Mouse (Mus musculus) E14TG2a.4 (cell line): ENCODE measurements around the gene Prkcb.

Experiments used
- CTCF ChIP-seq: conservative IDR thresholded peaks from 2 replicates; pipeline ENCODE4 v1.5.1; 2014; ENCODE audit warnings: low read length
- NANOG ChIP-seq: IDR thresholded peaks from 2 replicates; pipeline ENCODE4 v1.6.1; 2014; ENCODE audit warnings: borderline replicate concordance, low read length, mixed read lengths
- POU5F1 ChIP-seq: IDR thresholded peaks from 2 replicates; pipeline ENCODE4 v1.6.1; 2014; ENCODE audit warnings: low read length, borderline replicate concordance

DNA sequence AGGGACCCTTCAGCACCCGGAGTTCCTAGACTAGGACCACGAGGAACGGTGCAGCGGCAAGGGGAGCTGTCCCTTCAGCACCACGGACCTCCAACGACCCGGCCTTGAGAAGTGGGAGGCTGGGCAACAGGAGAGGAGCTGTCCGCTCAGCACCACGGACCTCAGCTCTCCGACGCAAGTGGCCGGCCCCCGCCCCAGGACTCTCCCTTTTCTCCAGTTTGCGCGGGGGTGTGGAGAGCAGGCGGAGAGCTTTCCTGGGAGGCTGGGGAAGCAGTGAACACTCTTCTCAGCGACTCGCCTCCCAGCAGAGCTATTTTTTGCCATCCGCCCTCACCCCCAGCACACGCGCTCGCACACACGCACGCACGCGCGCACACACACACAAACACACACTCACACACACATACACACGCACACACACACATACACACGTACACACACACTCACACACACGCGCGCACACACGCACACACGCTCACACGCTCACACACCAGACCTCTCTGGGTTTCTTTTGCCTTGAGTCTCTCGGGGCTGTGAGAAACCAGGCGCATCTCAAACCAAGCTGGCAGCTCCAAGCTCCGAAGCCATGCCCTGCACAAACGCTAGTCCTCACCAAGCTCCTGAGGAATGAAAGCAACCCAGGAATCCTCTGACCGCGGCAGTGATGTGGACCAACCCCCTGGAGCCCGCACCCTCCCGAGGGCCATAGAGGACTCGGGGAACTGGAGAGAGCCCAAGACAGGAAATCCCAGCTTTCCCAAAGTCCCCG, 382.5 kb downstream of the Prkcb start:
- TF ChIP-seq CTCF = no peak
- TF ChIP-seq POU5F1 = no peak
- TF ChIP-seq NANOG = no peak
